Mouse (Mus musculus) kidney, postnatal 0 days (tissue): Measurements from ENCODE around the gene Galnt7. TPM values are rescaled to one million over a fixed set of nuclear protein-coding genes. Genes with fewer than 3 reads are reported as not detected.

ENCODE experiments used
- ATAC-seq: fragments of 200-750 bp; cut with Nextera tagmentation; replicated peaks from 2 replicates; pipeline ENCODE4 v1.8.0; 2017; ENCODE audit warnings: low read depth, moderate number of reproducible peaks, moderate TSS enrichment, moderate library complexity; ENCODE audit not compliant: low FRiP score
- DNase-seq: peaks from one replicate; pipeline ENCODE4 v3.0.0-alpha.2; 2016; ENCODE audit warnings: low spot score
- H3K27ac ChIP-seq: fragments of 300-500 bp; sonication (generic); 2 replicates; pipeline ENCODE4 v1.5.1; 2014; ENCODE audit warnings: mild to moderate bottlenecking
- H3K27me3 ChIP-seq: fragments of 300-500 bp; sonication (generic); 2 replicates; pipeline ENCODE4 v1.6.1; 2014; ENCODE audit warnings: low read length, mixed read lengths; ENCODE audit not compliant: insufficient read depth
- H3K36me3 ChIP-seq: fragments of 300-500 bp; sonication (generic); 2 replicates; pipeline ENCODE4 v1.6.1; 2014; ENCODE audit warnings: low read length, mixed read lengths; ENCODE audit not compliant: insufficient read depth
- H3K4me1 ChIP-seq: fragments of 300-500 bp; sonication (generic); replicated peaks from 2 replicates; pipeline ENCODE4 v1.6.1; 2014; ENCODE audit warnings: antibody characterized with exemption, low read length, mixed read lengths; ENCODE audit not compliant: insufficient read depth
- H3K4me2 ChIP-seq: fragments of 300-500 bp; sonication (generic); 2 replicates; pipeline ENCODE4 v1.6.1; 2014; ENCODE audit warnings: mild to moderate bottlenecking, low read length, moderate library complexity, mixed read lengths
- H3K4me3 ChIP-seq: fragments of 300-500 bp; sonication (generic); replicated peaks from 2 replicates; pipeline ENCODE4 v1.5.1; 2014; ENCODE audit warnings: low read depth, low read length
- H3K9ac ChIP-seq: fragments of 300-500 bp; sonication (generic); 2 replicates; pipeline ENCODE4 v1.6.1; 2014; ENCODE audit warnings: low read depth, low read length
- H3K9me3 ChIP-seq: fragments of 300-500 bp; sonication (generic); replicated peaks from 2 replicates; pipeline ENCODE4 v1.6.1; 2016; ENCODE audit warnings: low read length, inconsistent platforms, mixed read lengths
- CTCF ChIP-seq: IDR thresholded peaks from 2 replicates; pipeline ENCODE4 v1.5.1; 2016; ENCODE audit warnings: antibody characterized with exemption, low read depth, mild to moderate bottlenecking, moderate library complexity
- WGBS: fragments of 180-500 bp; shearing (Covaris S2); extraction: QIAGEN DNeasy Blood & Tissue Kit; methylation state at CpG from one replicate; pipeline ENCODE4 v1.1.7; 2014; 5-methylcytosine and 5-hydroxymethylcytosine counted together
- polyA plus RNA-seq: library from polyadenylated mRNA; unstranded; fragments of >200 nt; fragmentation: Nextera tagmentation; extraction: Ambion mirVana; gene quantifications from 2 replicates; pipeline ENCODE4 v1.2.1, GENCODE M21; 2015

Galnt7 gene
- polyA plus RNA-seq, 1 experiment from 2014 or later: 14.9 TPM

DNA sequence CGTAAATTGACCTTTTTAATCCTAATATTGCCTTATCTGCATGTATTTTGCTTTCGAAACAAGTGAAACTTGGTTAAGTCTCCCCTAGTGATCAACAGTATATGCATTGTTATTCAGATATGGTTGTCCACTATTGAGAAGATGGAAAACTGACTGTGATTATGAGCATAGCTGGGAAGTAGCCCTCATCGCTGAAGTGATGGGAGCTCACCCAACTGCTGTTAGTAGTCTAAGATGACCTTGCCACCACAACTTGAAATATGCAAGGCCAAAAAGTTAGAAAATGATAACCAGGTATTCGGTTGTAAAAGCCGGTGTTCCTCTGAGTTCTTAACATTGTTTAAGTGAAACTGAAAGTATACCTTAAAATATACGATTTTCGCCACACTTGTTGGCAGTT lies 1.3 kb upstream of the Galnt7 start:
- Histone ChIP-seq H3K4me2 (peak overlapping the region; percentile 94), H3K4me1 (no peaks in the 10 kb centered on the region; the same call in none of the 2 replicates), H3K9ac (no peak overlapping the region), H3K36me3 (no peaks in the 10 kb centered on the region), H3K27ac (no peak overlapping the region), H3K9me3 (no peaks in the 10 kb centered on the region), H3K4me3 (no peak overlapping the region), H3K27me3 (no peaks in the 10 kb centered on the region)
- no peak for TF ChIP-seq CTCF
- no peak for DNase-seq
- no peak for ATAC-seq
- WGBS: 83% methylated on average over 7 of the region's 7 CpGs

DNA sequence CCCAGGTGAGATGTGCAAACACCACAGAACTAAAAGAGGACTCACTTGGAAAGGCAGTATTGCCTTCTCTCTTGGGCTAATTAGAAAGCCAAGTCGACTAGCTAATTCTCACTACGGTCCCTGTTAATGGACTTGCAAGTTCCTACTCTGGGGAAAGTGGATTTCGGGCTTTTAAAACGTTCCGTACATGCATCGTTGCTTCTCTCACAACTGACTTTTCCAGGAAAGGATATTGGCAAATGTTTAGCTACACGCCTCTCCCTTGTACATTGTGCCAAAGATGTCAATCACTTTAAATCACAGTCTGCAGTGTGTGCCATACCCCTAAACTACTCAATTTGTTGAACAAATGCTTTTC lies 915 bp upstream of the Galnt7 start:
- DNase-seq: no peak
- TF ChIP-seq CTCF: no peak
- H3K9me3 ChIP-seq: no peaks in the 10 kb centered on the region
- H3K9ac ChIP-seq: peak overlapping the region; percentile 97; the same call in 1 of the 2 replicates
- no peaks in the 10 kb centered on the region for H3K36me3 ChIP-seq
- no peaks in the 10 kb centered on the region for H3K27me3 ChIP-seq
- 4% methylated on average over 7 of the region's 7 CpGs for WGBS
- no peaks in the 10 kb centered on the region; the same call in none of the 2 replicates for H3K4me1 ChIP-seq
- peak overlapping the region; percentile 99 for H3K27ac ChIP-seq
- peak overlapping the region; percentile 94 for H3K4me2 ChIP-seq
- ATAC-seq: no peak
- H3K4me3 ChIP-seq: peak overlapping the region; percentile 92; the same call in 1 of the 2 replicates

DNA sequence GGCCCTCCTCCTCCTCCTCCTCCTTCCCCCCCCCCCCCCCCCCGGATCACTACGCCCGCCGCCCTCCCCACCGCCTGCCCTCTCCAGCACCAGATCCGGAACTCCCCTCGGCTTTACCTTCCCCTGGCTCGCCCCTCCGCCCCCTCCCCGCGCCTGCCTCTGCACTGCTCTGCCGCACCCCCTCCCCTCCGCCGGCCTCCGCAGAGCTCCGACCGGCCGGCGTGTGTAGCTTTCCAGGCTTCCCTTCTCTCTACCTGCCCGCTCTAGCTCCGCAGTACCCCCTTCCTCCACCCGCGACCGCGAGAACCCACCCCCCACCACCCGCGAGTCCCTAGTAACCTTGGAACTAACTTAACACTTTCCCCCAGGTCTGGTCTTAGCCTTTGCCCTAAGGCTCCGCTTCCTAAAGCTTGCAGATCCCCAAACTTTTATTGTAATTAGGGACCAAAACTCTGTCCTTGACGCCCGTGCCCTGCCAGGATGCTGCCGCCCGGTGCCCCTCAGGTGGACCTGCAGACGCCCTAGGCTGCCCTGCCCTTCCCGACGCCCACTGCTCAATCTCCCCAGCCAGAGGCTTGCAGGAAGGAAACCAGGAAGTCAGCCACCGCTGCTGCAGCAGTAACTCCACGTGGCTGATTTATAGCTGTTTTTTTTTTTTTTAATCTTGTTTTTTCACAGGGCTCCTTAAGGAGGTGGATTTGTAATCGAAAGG lies 380 bp upstream of the Galnt7 start:
- Histone ChIP-seq H3K27me3 (no peaks in the 10 kb centered on the region), H3K27ac (peak overlapping the region; percentile 99), H3K36me3 (no peaks in the 10 kb centered on the region), H3K9ac (peak overlapping the region; percentile 97), H3K4me1 (peaks cover 1% of the 10 kb centered on the region; the same call in 1 of the 2 replicates), H3K4me2 (peak overlapping the region; percentile 94), H3K9me3 (no peaks in the 10 kb centered on the region), H3K4me3 (peak overlapping the region; percentile 92)
- no peak for TF ChIP-seq CTCF
- ATAC-seq (peak; percentile 60), DNase-seq (peak; percentile 81)
- WGBS: under 1% methylated on average over 27 of the region's 38 CpGs

DNA sequence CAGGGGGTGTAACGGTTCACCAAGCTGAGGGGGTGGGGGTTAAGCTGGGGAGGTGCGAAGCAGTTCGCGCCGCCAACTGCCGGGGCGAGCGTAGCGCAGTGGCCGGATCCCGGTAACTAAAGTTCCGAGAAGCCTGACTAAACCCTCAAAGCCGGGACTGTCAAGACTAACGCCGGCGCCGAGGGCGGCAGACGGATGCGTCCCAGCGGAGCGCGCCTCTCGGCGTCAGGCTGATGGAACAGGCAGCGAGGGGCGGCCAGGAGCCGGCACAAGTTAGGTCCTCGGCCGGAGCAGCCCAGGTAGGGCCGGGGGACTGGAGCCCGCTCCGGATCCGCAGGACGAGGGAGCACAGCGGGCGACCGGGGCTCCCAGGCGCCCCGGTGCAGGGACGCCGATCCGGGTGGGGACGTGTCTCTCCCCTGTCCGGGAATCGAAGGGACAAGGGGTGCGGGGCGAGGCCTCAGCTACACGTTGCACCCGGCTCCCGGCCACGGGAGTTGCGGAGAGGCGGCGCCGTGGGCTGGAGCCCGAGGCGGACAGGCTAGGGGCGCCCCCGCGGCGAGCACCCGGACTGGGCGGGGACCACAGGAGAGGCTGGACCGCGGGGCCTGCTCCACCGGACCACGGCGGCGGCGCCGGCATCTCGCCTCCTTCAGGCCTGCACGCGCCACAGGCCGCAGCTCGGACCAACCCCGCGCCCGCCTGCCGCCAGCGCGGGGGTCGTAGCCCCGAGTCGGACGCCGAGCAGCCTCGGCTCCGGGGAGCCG lies 960 bp downstream of the Galnt7 start:
- Histone ChIP-seq H3K27ac (peak overlapping the region; percentile 99), H3K9ac (peak overlapping the region; percentile 97), H3K9me3 (no peaks in the 10 kb centered on the region), H3K4me2 (peak overlapping the region; percentile 94), H3K4me3 (peak overlapping the region; percentile 92), H3K27me3 (no peaks in the 10 kb centered on the region), H3K4me1 (peaks cover 12% of the 10 kb centered on the region; the same call in 1 of the 2 replicates), H3K36me3 (no peaks in the 10 kb centered on the region)
- peak; percentile 11; the same call in 1 of the 2 replicates for TF ChIP-seq CTCF
- ATAC-seq (peak; percentile 87), DNase-seq (peak; percentile 77)
- WGBS: under 1% methylated on average over 79 of the region's 91 CpGs

DNA sequence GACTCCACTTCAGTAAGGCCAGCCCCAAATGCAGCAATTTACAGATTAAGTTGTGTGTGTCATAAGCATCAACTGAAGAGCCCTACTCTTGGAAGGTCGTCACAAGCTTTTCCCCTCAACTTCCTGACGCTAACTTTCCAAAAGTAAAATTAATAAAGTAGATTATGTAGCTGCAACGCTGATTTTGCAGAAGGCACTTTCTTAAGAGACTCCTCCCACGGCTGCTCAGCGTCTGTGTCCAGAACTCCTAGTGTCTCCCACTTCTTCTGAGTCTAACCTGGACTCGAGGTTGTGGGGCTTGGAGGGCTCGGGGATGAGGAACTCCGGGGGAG lies 1.5 kb downstream of the Galnt7 start:
- H3K9me3 ChIP-seq: no peaks in the 10 kb centered on the region
- DNase-seq (peak; percentile 57), ATAC-seq (no peak; the same call in 1 of the 2 replicates)
- no peaks in the 10 kb centered on the region for H3K36me3 ChIP-seq
- H3K4me2 ChIP-seq: peak overlapping the region; percentile 94
- no peaks in the 10 kb centered on the region for H3K27me3 ChIP-seq
- peak overlapping the region; percentile 99 for H3K27ac ChIP-seq
- peak overlapping the region; percentile 92 for H3K4me3 ChIP-seq
- no peak for TF ChIP-seq CTCF
- WGBS: under 1% methylated on average over 8 of the region's 8 CpGs
- H3K4me1 ChIP-seq: peaks cover 12% of the 10 kb centered on the region; the same call in 1 of the 2 replicates
- peak overlapping the region; percentile 97 for H3K9ac ChIP-seq

DNA sequence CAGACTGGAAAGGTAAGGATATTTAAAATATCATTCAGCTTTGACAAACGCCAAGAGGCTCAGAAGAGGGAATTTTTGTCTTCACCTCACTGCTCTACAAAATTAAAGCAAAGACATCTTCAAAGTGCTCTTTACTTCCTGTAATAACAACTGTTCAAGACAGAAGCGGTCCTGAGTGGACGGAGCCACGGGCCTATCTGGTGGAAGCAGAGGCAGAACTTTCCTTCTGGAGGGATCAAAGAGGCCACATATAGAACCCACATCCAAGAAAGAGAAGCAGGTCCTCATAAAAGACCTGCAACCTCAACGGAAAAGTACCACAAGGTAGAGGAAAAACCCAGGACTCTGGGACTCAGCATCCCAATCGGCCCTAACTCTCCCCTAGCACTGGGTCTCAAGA lies 2.6 kb downstream of the Galnt7 start:
- H3K36me3 ChIP-seq: no peaks in the 10 kb centered on the region
- H3K27me3 ChIP-seq: no peaks in the 10 kb centered on the region
- no peaks in the 10 kb centered on the region for H3K9me3 ChIP-seq
- ATAC-seq (no peak), DNase-seq (no peak)
- no peak overlapping the region for H3K9ac ChIP-seq
- peaks cover 12% of the 10 kb centered on the region; the same call in 1 of the 2 replicates for H3K4me1 ChIP-seq
- WGBS: 74% methylated on average over 6 of the region's 6 CpGs
- no peak overlapping the region for H3K4me3 ChIP-seq
- H3K4me2 ChIP-seq: no peak overlapping the region
- no peak overlapping the region for H3K27ac ChIP-seq
- no peak for TF ChIP-seq CTCF
